Mouse (Mus musculus) limb, embryonic 11.5 days (tissue): Measurements from ENCODE around the gene Prkd1. TPM values are rescaled to one million over a fixed set of nuclear protein-coding genes. Genes with fewer than 3 reads are reported as not detected.

Experiments
- ATAC-seq: fragments of 200-750 bp; cut with Nextera tagmentation; 2 replicates; pipeline ENCODE4 v1.8.0; 2017; ENCODE audit warnings: low read depth; ENCODE audit not compliant: insufficient number of reproducible peaks, low FRiP score, low TSS enrichment
- DNase-seq: peaks from one replicate; pipeline ENCODE4 v3.0.0-alpha.2; 2015; ENCODE audit warnings: low spot score
- H3K27ac ChIP-seq: fragments of 300-500 bp; sonication (generic); replicated peaks from 2 replicates; pipeline ENCODE4 v1.5.1; 2014; ENCODE audit warnings: low read depth, mild to moderate bottlenecking, low read length
- H3K27me3 ChIP-seq: fragments of 300-500 bp; sonication (generic); 2 replicates; pipeline ENCODE4 v1.6.1; 2014; ENCODE audit warnings: mild to moderate bottlenecking, low read length, mixed read lengths; ENCODE audit not compliant: control insufficient read depth, insufficient read depth
- H3K36me3 ChIP-seq: fragments of 300-500 bp; sonication (generic); 2 replicates; pipeline ENCODE4 v1.6.1; 2014; ENCODE audit warnings: mild to moderate bottlenecking, low read length, moderate library complexity, mixed read lengths; ENCODE audit not compliant: control insufficient read depth, insufficient read depth
- H3K4me1 ChIP-seq: fragments of 300-500 bp; sonication (generic); 2 replicates; pipeline ENCODE4 v1.6.1; 2014; ENCODE audit warnings: low read length, mixed read lengths; ENCODE audit not compliant: control insufficient read depth, insufficient read depth
- H3K4me2 ChIP-seq: fragments of 300-500 bp; sonication (generic); 2 replicates; pipeline ENCODE4 v1.6.1; 2014; ENCODE audit warnings: low read depth, mild to moderate bottlenecking, moderate library complexity; ENCODE audit not compliant: severe bottlenecking
- H3K4me3 ChIP-seq: fragments of 300-500 bp; sonication (generic); 2 replicates; pipeline ENCODE4 v1.5.1; 2014; ENCODE audit warnings: low read depth, low read length
- H3K9ac ChIP-seq: fragments of 300-500 bp; sonication (generic); 2 replicates; pipeline ENCODE4 v1.6.1; 2014; ENCODE audit warnings: mild to moderate bottlenecking, low read length
- H3K9me3 ChIP-seq: fragments of 300-500 bp; sonication (generic); 2 replicates; pipeline ENCODE4 v1.6.1; 2016; ENCODE audit warnings: low read length; ENCODE audit not compliant: control insufficient read depth
- WGBS: fragments of 180-500 bp; shearing (Covaris S2); extraction: QIAGEN DNeasy Blood & Tissue Kit; methylation state at CpG from one replicate; pipeline ENCODE4 v1.1.7; 2014; 5-methylcytosine and 5-hydroxymethylcytosine counted together
- polyA plus RNA-seq: library from polyadenylated mRNA; unstranded; fragments of >200 nt; fragmentation: Nextera tagmentation; extraction: Ambion mirVana; gene quantifications from 2 replicates; pipeline ENCODE4 v1.2.1, GENCODE M21; 2014

Prkd1 gene
- polyA plus RNA-seq, 1 experiment from 2014 or later, result 5.8 TPM

- Histone ChIP-seq H3K27ac (no peak overlapping the region), H3K27me3 (no peaks in the 10 kb centered on the region), H3K4me1 (no peaks in the 10 kb centered on the region), H3K9ac (no peak overlapping the region), H3K36me3 (no peaks in the 10 kb centered on the region), H3K4me2 (no peak overlapping the region), H3K9me3 (no peaks in the 10 kb centered on the region), H3K4me3 (no peak overlapping the region)
- no peak for DNase-seq
- WGBS, result 86% methylated on average over 2 of the region's 2 CpGs
- ATAC-seq, result no peak
These were observed 134.4 kb downstream of the Prkd1 start for GRCm38 (mm10) chr12:50514526-50514925.

GRCm38 (mm10) chr12:50511486-50512225 is 137.2 kb downstream of the Prkd1 start:
- DNase-seq (no peak), ATAC-seq (no peak)
- H3K27me3 ChIP-seq, result no peaks in the 10 kb centered on the region
- H3K4me1 ChIP-seq, result no peaks in the 10 kb centered on the region
- no peak overlapping the region for H3K4me2 ChIP-seq
- no peak overlapping the region for H3K9ac ChIP-seq
- H3K9me3 ChIP-seq, result no peaks in the 10 kb centered on the region
- WGBS, result 83% methylated on average over 4 of the region's 4 CpGs
- H3K4me3 ChIP-seq, result no peak overlapping the region
- no peak overlapping the region for H3K27ac ChIP-seq
- no peaks in the 10 kb centered on the region for H3K36me3 ChIP-seq

DNA sequence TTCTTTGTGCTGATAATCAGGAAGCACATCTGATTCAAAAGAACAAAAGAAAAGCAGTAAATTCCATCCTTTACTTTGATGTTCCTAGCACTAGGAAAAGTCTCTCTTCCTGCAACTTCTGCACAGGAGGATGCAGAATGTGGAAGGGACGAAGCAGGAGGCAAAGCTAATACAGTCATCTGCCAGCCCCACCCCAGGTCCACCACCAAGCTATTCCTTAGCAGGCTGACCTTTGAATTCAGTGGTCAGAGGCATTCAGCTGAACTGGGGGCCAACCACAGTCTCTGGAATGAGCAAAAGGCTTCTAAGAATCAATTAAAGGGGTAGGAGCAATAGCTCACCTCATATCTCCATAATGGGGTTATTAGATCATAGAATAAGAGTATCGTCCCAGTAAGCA is 140.1 kb downstream of the Prkd1 start:
- H3K27me3 ChIP-seq, result no peaks in the 10 kb centered on the region
- no peak overlapping the region for H3K9ac ChIP-seq
- ATAC-seq (no peak), DNase-seq (no peak)
- 74% methylated on average over 2 of the region's 2 CpGs for WGBS
- H3K4me1 ChIP-seq, result no peaks in the 10 kb centered on the region
- no peak overlapping the region for H3K4me2 ChIP-seq
- H3K36me3 ChIP-seq, result no peaks in the 10 kb centered on the region
- H3K9me3 ChIP-seq, result no peaks in the 10 kb centered on the region
- H3K4me3 ChIP-seq, result no peak overlapping the region
- no peak overlapping the region for H3K27ac ChIP-seq

DNA sequence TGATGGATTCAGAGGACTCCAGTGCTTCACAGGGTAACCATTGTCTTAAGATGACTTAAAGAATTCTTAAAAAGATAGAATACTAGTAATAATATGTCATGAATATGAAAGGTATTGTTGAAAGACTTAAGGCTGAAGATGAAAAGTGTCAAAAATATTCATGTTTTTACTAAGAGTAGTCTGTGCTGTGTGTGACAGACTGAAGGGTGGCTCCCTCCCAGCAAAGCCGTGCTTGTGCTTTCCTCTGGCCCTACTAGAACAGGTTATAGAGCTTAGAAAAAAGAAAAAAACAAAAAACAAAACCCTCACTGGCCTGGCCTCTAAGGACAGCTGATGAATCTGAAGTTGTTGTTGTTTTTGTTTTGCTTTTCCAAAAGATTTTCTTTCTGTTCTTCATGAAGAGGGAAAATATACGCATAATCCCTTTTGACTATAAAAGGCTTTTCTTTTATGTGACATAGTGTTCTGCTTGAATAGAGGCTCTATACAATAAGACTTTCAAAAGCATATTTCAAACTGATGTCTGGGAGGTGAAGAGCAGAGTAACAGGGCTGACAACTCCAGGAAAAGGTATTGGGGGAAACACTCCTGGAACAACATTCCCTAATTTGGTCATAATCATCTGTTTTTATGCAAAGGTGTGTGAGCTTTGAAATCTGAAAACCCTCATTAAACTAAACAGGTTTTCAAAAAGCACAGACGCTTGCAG is 148.9 kb downstream of the Prkd1 start:
- ATAC-seq (no peak), DNase-seq (no peak)
- H3K27me3 ChIP-seq, result no peaks in the 10 kb centered on the region
- 71% methylated on average over 3 of the region's 3 CpGs for WGBS
- H3K9ac ChIP-seq, result no peak overlapping the region
- no peaks in the 10 kb centered on the region for H3K9me3 ChIP-seq
- no peaks in the 10 kb centered on the region for H3K4me1 ChIP-seq
- H3K27ac ChIP-seq, result no peak overlapping the region
- H3K36me3 ChIP-seq, result no peaks in the 10 kb centered on the region
- no peak overlapping the region for H3K4me3 ChIP-seq
- no peak overlapping the region for H3K4me2 ChIP-seq

DNA sequence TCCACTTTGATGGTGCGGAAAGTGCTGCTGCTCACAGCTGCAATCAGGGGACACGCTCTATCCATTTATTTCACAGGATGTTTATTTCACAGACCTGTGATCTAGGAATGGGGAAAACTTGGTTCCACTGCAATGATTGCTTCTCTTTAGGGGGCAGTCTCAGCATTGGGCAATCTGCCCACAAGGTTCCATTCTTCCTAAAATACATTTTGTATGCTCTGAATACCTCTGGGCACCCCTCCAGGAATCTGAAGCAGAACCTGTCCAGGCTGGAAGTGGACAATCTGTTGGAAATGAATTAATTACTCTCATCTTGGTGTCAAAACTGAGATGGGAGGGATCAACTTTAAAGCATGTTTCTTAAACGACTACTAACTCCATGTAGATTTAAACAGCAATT is 152.9 kb downstream of the Prkd1 start:
- Histone ChIP-seq H3K36me3 (no peaks in the 10 kb centered on the region), H3K4me2 (no peak overlapping the region), H3K4me3 (no peak overlapping the region), H3K9me3 (no peaks in the 10 kb centered on the region), H3K9ac (no peak overlapping the region), H3K27me3 (no peaks in the 10 kb centered on the region), H3K27ac (no peak overlapping the region), H3K4me1 (no peaks in the 10 kb centered on the region)
- DNase-seq, result no peak
- no peak for ATAC-seq
- WGBS, result 74% methylated on average over 3 of the region's 3 CpGs

- Histone ChIP-seq H3K27me3 (no peaks in the 10 kb centered on the region), H3K4me2 (no peak overlapping the region), H3K36me3 (no peaks in the 10 kb centered on the region), H3K9ac (no peak overlapping the region), H3K27ac (no peak overlapping the region), H3K9me3 (no peaks in the 10 kb centered on the region), H3K4me1 (no peaks in the 10 kb centered on the region), H3K4me3 (no peak overlapping the region)
- WGBS, result 91% methylated on average over 7 of the region's 7 CpGs
- ATAC-seq, result no peak
- no peak for DNase-seq
These were observed 169.1 kb downstream of the Prkd1 start for GRCm38 (mm10) chr12:50479784-50480183.

- DNase-seq, result no peak
- no peak overlapping the region for H3K4me2 ChIP-seq
- no peaks in the 10 kb centered on the region for H3K27me3 ChIP-seq
- H3K9ac ChIP-seq, result no peak overlapping the region
- 94% methylated on average over 3 of the region's 3 CpGs for WGBS
- H3K9me3 ChIP-seq, result no peaks in the 10 kb centered on the region
- H3K4me3 ChIP-seq, result no peak overlapping the region
- no peak for ATAC-seq
- H3K27ac ChIP-seq, result no peak overlapping the region
- H3K36me3 ChIP-seq, result no peaks in the 10 kb centered on the region
- no peaks in the 10 kb centered on the region for H3K4me1 ChIP-seq
These were observed 191.7 kb downstream of the Prkd1 start for GRCm38 (mm10) chr12:50457151-50457550.

- Histone ChIP-seq H3K27ac (no peak overlapping the region), H3K4me3 (no peak overlapping the region), H3K4me2 (no peak overlapping the region), H3K4me1 (no peaks in the 10 kb centered on the region), H3K27me3 (no peaks in the 10 kb centered on the region), H3K36me3 (no peaks in the 10 kb centered on the region), H3K9me3 (no peaks in the 10 kb centered on the region), H3K9ac (no peak overlapping the region)
- DNase-seq, result no peak
- no peak for ATAC-seq
- 91% methylated on average over 3 of the region's 3 CpGs for WGBS
These were observed 197.1 kb downstream of the Prkd1 start for GRCm38 (mm10) chr12:50451761-50452160.
